Mouse (Mus musculus) bone marrow, adult 2 months (tissue): ENCODE measurements around the gene Krtap29-1.

Experiments
- CTCF ChIP-seq: fragments of 200-500 bp; IDR thresholded peaks from 2 replicates; pipeline ENCODE4 v1.5.1; 2011; ENCODE audit warnings: low read length, control low read depth; ENCODE audit not compliant: control insufficient read depth, insufficient read depth
- POLR2A ChIP-seq: fragments of 200-500 bp; IDR thresholded peaks from 2 replicates; pipeline ENCODE4 v1.6.1; 2011; ENCODE audit warnings: low read depth, mild to moderate bottlenecking, control low read depth, low read length, borderline replicate concordance; ENCODE audit not compliant: control insufficient read depth

GRCm38 (mm10) chr11:99983442-99983841, 4.6 kb upstream of the Krtap29-1 start:
- no peak for TF ChIP-seq CTCF
- TF ChIP-seq POLR2A = no peak
